Mouse (Mus musculus) monocyte, adult 2 months (primary cell): ENCODE measurements around the gene Ahnak.
"Not testable (repeated sequence)": the region's sequence is repeated elsewhere in the genome, so short reads cannot be mapped to it uniquely, and the experiment has no call there.

Source experiments
- DNase-seq, 2 experiments: peaks; one replicate each; pipeline ENCODE4 v3.0.0; 2022; ENCODE audit warnings: low spot score in 2 of 2, low read depth in 1 of 2

Ahnak gene

DNA sequence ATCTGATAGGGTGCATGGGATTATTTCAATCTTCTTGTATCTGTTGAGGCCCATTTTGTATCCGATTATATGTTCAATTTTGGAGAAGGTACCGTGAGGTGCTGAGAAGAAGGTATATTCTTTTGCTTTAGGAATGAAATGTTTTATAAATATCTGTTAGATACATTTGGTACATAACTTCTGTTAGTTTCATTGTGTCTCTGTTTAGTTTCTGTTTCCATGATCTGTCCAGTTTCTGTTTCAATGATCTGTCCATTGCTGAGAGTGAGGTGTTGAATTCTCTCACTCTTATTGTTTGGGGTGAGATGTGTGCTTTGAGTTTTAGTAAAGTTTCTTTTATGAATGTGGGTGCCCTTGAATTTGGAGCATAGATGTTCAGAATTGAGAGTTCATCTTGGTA is 134.9 kb downstream of the Ahnak start:
- DNase-seq, result not testable (repeated sequence)
